ENCODE assay signal across 8 mouse cellular contexts in the genomic region with DNA sequence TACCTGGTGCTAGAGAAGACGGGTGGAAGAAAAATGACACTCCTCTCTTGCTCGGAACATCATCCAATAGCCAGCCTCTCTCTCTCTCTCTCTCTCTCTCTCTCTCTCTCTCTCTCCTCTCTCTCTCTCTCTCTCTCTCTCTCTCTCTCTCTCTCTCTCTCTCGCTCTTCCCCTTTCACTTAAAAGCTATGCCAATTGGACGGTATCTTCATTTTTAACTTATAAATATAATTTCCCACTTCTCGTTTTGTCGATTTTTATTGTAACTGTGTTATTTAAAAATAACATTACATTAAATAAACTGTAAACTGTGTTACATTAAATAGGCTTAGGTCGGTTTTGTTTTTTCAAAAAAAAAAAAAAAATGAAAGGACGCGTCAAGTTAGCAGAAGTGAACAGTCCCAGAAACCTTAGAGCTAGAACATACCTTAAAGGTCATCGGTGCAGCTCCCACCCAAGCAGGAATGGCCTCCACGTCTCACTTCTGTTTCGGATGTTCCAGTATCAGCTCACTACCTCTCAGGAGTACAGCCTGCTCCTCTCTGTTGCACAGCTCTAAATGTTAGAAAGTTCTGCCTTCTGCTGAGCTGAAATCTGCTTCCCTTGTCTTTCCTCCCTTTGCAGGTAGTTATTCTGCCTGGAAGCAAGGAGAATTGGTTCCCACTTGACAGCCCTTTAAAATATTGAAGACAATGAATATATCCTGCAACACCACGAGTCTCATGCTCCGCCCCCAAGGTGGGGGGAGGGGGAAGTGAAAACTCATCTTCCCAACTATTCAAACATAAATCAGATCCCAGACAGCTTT. TPM values are rescaled to one million over a fixed set of nuclear protein-coding genes. Genes with fewer than 3 reads are reported as not detected.
DNase-seq lines count a peak whose midpoint lies in the region; ATAC-seq and TF ChIP-seq lines count a peak whose summit lies in the region.

A gene (minus strand): TSS at position 682 of the 808 bp plus-strand sequence.

- ATAC-seq in hindbrain, embryonic 14.5 days (ENCODE audit: low FRiP score) = no peak
- ATAC-seq in megakaryocyte progenitor cell, adult 5-6 weeks (replicated peaks; ENCODE audit: poor library complexity) = peak; percentile 45
- ATAC-seq in stomach, embryonic 16.5 days (ENCODE audit: insufficient read depth, low FRiP score) = no peak

- peak within 1 kb of the TSS; percentile 99 for H3K4me3 ChIP-seq in lung, adult 2 months (replicated peaks; ENCODE audit: extremely low read depth, low read depth, low read length)
- peak within 1 kb of the TSS; percentile 86 for H3K4me3 ChIP-seq in gastrocnemius, adult 2 months
- H3K4me3 ChIP-seq in hindbrain, embryonic 14.5 days (replicated peaks; ENCODE audit: low read length) = peak within 1 kb of the TSS; percentile 96
- peak within 1 kb of the TSS; percentile 87 for H3K4me3 ChIP-seq in stomach, embryonic 16.5 days (replicated peaks; ENCODE audit: low read length)

- no peaks in the 10 kb centered on the region for H3K4me1 ChIP-seq in lung, adult 2 months (ENCODE audit: control insufficient read depth, insufficient read depth, low read length)
- peaks cover 26% of the 10 kb centered on the region for H3K4me1 ChIP-seq in hindbrain, embryonic 14.5 days (replicated peaks; ENCODE audit: control insufficient read depth, insufficient read depth, low read length)
- peaks cover 13% of the 10 kb centered on the region for H3K4me1 ChIP-seq in stomach, embryonic 16.5 days (ENCODE audit: control insufficient read depth, insufficient read depth, low read length)

- peak within 1 kb of the TSS; percentile 96 for H3K27ac ChIP-seq in gastrocnemius, adult 2 months
- peak within 1 kb of the TSS; percentile 95 for H3K27ac ChIP-seq in hindbrain, embryonic 14.5 days
- H3K27ac ChIP-seq in stomach, embryonic 16.5 days (ENCODE audit: low read length) = peak within 1 kb of the TSS; percentile 92

- no peak for TF ChIP-seq POLR2A in lung, adult 2 months (IDR thresholded peaks at IDR 0.05; ENCODE audit: borderline replicate concordance, extremely low read depth, low read depth, low read length)

- peak within 1 kb of the TSS; percentile 84 for H3K4me2 ChIP-seq in hindbrain, embryonic 14.5 days (replicated peaks)
- peak within 1 kb of the TSS; percentile 67 for H3K4me2 ChIP-seq in stomach, embryonic 16.5 days (ENCODE audit: low read depth, low read length)

- under 1% methylated on average over 14 of the region's 14 CpGs for WGBS in lung, adult 2 months
- WGBS in hindbrain, embryonic 14.5 days = under 1% methylated on average over 13 of the region's 14 CpGs
- WGBS in stomach, embryonic 16.5 days = 1% methylated on average over 14 of the region's 14 CpGs

- H3K9ac ChIP-seq in hindbrain, embryonic 14.5 days = peak within 1 kb of the TSS; percentile 97
- H3K9ac ChIP-seq in stomach, embryonic 16.5 days (ENCODE audit: low read length) = peak within 1 kb of the TSS; percentile 97

- no peaks in the 10 kb centered on the region for H3K27me3 ChIP-seq in hindbrain, embryonic 14.5 days (ENCODE audit: control insufficient read depth, insufficient read depth, low read length)
- H3K27me3 ChIP-seq in stomach, embryonic 16.5 days (ENCODE audit: control insufficient read depth, insufficient read depth, low read length) = no peaks in the 10 kb centered on the region

- H3K36me3 ChIP-seq in hindbrain, embryonic 14.5 days (replicated peaks; ENCODE audit: control insufficient read depth, insufficient read depth) = no peaks in the 10 kb centered on the region
- no peaks in the 10 kb centered on the region for H3K36me3 ChIP-seq in stomach, embryonic 16.5 days (ENCODE audit: control insufficient read depth, insufficient read depth, low read length)

- H3K9me3 ChIP-seq in hindbrain, embryonic 14.5 days (ENCODE audit: control insufficient read depth, low read length) = no peaks in the 10 kb centered on the region
- H3K9me3 ChIP-seq in stomach, embryonic 16.5 days (replicated peaks; ENCODE audit: control insufficient read depth, low read length) = no peaks in the 10 kb centered on the region

- intact Hi-C loops in gastrocnemius, adult 2 months (cut with DNase I) = loop anchor here (1.0 kb wide), 1 partner anchor 17 kb away; a partner anchor contains a TSS

- no peak for TF ChIP-seq CTCF in lung, adult 2 months (IDR thresholded peaks at IDR 0.05; ENCODE audit: insufficient read depth, low read length)
- TF ChIP-seq CTCF in gastrocnemius, adult 2 months (IDR thresholded peaks at IDR 0.05) = no peak

- peak; percentile 17 for DNase-seq in lung, adult 2 months
- DNase-seq in lung, postnatal 25 days (ENCODE audit: low spot score) = no peak
- DNase-seq in cerebellum, postnatal 10 days = peak; percentile 54 to 58
- DNase-seq in gastrocnemius, adult 2 months = peak; percentile 22
- DNase-seq in hindbrain, embryonic 14.5 days (ENCODE audit: low spot score) = peak; percentile 56
- DNase-seq in left cerebral cortex, adult 8-10 months (ENCODE audit: low spot score in 2 of 2) = no peak

RNA-seq across cellular contexts. Expression of the gene that starts here (rescaled TPM):
- polyA plus RNA-seq in lung, adult 2 months (2012; rRNA removed) = 16.7 and 20.3 TPM in 2 replicates
- 10 to 100 TPM; 34.0 to 35.5 TPM for total RNA-seq in gastrocnemius, adult 2 months (2021)
- polyA plus RNA-seq in hindbrain, embryonic 14.5 days (2014; fragmentation: Nextera tagmentation; extraction: Ambion mirVana) = 111 and 123 TPM in 2 replicates
- 10 to 100 TPM; 92.9 to 97.7 (median 96.1) TPM for total RNA-seq in left cerebral cortex, adult 8-10 months (2022)
- total RNA-seq in megakaryocyte progenitor cell, adult 5-6 weeks (2015) = 45.4 and 56.7 TPM in 2 replicates
- 73.4 and 83.3 TPM in 2 replicates for total RNA-seq in megakaryocyte progenitor cell, adult 5-6 weeks (2017)
- 73.4 and 81.4 TPM in 2 replicates for polyA plus RNA-seq in stomach, embryonic 16.5 days (2015; fragmentation: Nextera tagmentation; extraction: Ambion mirVana)

Comparison
In these comparisons a context has a peak if more than half of its experiments do, and no peak if none do; other contexts are left out.
1. DNase-seq: peak in lung, adult 2 months (single experiment), cerebellum, postnatal 10 days (2 of 2), gastrocnemius, adult 2 months (single experiment) and hindbrain, embryonic 14.5 days (single experiment); none in lung, postnatal 25 days (single experiment) and left cerebral cortex, adult 8-10 months (0 of 2).
2. Peak in every context shown above with its lines, with median percentiles within 50 percentile points of each other: H3K4me3 ChIP-seq and H3K27ac ChIP-seq.